Mouse (Mus musculus): ENCODE measurements around the gene Dnajc22.

GRCm38 (mm10) chr15:99087253-99088075, 5.5 kb upstream of the Dnajc22 start, which contains the start of gene C1ql4:
- TF ChIP-seq CTCF (IDR thresholded peaks at IDR 0.05; ENCODE audit: low read depth) (peak; percentile 40), EP300 (IDR thresholded peaks at IDR 0.05; ENCODE audit: low read depth) (no peak)

Measured in heart, postnatal 0 days (tissue).